Mouse (Mus musculus) cerebellum, adult 11 months (tissue): ENCODE results near the gene 6430548M08Rik.

Source experiments
- DNase-seq: peaks from one replicate; pipeline ENCODE4 v3.0.0; 2022

The 6430548M08Rik gene

DNA sequence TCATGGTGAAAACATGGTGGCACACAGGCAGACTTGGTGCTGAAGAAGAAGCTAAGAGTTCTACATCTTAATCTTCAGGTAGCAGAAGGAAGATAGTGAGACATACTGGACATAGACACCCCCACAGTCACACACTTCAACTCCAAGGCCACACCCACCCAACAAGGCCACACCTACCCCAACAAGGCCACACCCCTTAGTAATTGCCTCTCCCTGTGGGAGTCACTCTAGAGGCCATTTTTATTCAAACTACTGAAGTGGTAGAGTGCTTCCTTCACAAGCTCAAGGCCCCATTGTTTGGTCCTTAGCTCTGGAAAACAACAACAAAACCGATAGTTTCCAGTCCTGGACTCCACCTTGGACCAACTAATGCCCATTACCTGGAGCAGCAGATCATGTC is 32.1 kb downstream of the 6430548M08Rik start:
- no peak for DNase-seq

DNA sequence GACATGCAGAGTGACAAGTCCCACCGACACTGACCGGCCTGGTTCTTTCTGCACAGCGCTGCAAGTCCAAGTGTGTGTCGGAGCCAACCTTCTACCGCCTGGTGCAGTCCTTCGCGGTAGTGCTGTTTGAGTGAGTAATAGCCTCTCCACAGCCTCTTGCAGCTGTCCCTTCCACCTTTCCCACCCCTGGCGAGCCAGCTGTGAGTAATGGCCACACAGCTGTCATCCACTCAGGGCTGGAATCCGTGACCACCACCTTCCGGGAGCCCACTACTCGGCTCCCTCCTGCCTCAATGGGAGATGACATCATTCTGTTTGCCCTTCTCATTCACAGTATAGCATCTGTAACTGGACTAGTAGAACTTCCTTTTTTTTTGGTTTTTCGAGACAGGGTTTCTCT is 36.1 kb downstream of the 6430548M08Rik start:
- DNase-seq = no peak

DNA sequence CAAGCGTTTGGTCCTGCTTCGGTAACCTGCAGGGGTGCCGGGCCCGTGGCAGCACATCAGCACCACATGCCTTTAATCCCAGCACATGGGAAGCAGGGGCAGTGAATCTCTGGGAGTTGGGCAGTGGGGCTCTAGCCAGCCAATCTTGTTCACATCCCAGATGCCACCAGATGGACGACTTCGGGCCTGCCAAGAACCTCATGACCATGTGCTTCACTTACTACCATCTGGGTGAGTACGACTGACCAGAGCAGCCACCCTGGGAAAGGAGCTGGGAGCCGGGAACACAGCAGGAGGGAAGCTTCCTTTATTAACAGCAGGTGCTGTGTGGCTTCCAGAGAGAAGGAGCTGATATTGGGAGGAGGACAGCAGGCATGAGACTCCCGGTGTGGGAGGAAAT is 37.2 kb downstream of the 6430548M08Rik start:
- DNase-seq = no peak

DNA sequence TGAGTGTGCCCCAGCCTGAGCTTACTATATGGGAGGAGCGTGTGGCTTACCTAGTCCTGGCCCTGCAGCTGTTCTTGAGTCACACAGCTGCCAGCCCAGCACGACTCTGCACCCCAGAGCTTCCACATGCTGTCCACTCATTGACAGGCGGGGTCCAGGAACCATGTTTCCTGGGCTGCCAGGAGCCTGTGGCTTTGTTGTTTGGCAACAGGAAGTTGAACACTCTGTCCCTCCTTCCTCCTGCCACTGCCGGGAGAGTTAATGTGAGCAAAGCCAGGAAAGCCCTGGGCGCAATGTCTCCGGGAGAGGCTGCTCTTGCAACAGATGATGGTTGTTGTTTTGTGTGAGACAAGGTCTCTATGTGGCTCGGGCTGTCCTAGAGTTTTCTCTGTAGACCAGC is 38.7 kb downstream of the 6430548M08Rik start:
- DNase-seq = no peak

DNA sequence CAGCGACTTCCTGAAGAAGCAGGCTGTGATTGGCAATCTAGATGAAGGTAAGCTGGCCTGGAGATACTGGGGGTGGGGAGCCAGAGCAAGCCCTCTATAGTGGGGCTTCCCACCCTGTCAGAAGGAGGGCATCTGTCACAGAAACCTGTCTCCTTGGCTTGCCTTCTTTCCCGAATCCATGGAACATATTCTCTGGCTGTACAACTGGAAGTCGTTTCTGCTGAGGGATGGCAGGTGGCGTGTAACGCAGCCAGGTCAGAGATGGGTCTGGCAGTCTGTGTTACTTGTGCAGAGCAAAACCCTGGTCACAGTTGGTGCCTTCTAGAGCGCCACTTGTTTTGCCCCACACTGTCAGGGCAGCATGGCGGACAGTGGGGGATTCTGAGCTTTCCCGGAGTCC is 46.4 kb downstream of the 6430548M08Rik start:
- peak; percentile 72 for DNase-seq

DNA sequence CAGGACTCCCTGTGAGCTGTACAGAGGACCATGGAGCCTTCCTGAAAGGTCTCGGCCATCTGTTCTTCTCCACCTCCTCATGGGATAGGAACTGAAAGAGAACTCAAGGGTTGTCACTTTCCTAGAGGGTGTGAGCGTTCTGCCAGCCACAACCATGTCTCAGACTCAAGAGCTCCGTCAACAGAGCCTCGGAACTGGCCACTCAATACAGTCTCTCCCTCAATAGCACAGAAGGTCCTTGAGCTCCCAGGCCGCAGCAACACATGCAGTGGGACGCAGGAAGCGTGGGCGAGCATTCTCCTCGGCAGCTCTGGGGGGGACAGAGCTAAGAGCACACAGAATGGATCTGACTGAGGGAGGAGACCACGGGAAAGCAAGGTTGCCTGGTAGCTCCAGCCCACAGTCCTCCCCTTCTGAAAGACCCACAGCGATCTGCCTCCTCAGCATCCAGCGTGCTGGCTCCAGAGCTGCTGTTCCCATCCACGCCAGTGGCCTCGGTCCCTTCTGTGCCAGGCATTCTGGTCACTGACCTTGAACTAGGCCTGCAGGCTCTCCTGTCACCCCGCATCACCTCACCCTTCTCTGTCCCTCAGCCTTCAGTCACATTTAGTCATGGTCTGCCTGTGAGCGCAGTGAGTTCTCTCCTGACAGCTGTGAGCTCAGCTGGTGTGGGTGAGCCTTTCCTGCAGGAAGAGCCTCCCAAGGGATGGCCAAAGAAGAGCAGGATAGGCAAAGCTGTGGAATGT is 47.9 kb downstream of the 6430548M08Rik start:
- no peak for DNase-seq

DNA sequence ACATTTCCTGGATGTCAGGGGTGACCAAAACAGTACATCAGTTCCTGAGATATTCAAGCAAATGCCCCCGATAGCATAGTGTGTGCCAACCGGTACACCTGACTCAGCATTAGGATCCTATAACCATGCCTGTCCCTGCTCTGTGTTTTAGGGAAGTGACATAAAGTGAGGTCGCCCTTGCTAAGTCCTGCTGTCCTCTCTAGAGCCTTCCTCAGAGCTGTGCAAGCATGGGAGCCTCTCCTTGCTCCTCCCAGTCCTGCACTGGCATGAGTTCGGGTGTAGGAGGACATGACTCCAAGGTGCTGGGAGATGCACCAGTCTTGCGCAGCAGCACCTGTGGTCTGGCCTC is 48.4 kb downstream of the 6430548M08Rik start:
- no peak for DNase-seq

DNA sequence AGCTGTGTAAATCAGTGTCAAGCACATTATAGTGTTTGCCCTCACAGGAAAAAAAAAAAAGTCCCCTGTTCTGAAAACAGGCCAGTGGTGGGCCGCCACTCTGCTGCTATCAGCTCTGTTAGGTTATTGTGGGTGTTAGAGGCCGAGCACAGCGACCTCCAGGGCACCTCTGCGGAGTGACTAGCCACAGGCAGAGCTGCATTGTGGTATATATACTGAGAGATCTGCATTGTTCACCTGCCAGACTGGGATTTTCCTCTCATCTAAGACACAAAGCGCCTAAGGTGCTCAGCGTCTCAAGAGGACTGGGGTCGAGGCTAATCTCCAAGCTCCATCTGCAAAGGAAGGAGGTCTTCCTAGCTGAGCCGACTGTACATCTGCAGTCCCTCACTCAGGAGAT is 49.4 kb downstream of the 6430548M08Rik start:
- DNase-seq = no peak

DNA sequence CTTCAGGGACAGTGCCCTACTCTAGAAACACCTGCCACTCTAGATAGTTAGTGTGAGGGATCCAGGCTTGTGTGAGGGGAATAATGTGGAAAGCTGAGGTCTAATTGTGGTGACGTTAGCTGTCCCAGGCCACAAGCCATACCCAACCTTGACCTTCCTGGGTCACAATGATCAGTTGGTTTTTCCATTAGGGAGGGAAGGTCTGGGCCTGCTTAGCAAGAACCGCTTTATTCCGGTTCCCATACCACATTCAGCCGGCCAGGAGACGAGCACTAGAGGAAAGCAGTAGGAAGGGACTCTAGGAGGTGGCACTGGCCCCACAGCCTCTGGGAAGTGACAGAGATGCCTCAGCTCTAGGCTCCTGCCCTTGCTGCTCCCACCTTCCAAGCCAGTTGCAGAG is 50.1 kb downstream of the 6430548M08Rik start:
- no peak for DNase-seq

DNA sequence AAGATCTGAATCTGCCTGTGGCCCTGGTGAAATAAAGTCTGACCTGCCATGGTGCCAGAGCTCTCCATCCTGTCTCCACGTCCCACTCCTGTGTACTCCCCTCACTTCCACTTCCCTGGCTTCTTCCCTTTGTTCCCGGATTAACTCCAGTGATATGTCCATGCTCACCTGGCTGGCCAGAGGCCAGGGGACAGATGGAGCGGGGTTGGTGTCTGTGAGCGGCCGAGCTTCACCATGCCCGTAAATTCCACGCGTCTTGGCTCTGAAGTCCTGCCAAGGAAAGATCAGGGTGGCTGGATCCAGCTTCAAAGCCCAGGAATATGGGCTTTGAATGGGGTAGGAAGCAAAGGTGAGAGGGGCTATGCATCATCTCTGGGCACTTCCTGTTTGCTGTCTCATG is 53.2 kb downstream of the 6430548M08Rik start:
- peak; percentile 69 for DNase-seq

DNA sequence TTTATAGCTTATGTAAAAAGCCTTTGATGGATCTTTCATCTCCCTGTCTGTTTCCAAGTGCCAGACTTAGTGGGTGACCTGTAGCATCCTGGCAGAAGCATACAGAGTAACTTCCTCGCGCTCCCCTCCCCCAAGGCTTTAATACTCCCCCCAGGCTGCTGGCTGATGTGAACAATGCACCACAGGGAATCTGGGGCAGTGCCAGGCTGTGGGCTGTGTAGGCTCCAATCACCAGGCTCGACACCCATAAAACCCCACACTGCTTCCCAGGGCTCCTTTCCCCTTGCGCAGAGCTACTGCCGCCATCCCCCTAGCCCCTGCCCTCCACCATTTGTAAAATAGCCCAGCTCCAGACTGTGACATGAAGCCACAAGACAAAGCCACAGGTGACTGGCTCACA is 53.9 kb downstream of the 6430548M08Rik start:
- DNase-seq = no peak

DNA sequence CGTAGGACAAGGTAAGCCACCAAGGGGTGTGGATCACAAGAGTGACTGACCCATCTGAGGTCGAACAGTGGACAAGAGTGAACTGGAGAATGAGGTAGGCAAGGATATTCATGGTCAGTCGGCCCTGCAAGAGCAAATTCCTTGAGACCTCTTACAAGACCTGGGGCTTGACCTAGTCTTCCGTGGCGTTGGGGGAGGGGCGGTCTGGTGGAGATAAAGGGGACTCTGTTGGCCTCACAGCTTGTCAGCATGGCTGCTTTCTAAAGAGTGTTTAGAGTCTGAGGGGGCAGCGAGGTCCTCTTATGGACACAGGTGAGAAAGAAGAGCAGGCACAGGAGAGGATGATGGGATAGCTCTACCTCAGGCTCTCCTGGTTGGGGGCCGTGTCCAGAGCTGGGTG is 55.2 kb downstream of the 6430548M08Rik start:
- no peak for DNase-seq

DNA sequence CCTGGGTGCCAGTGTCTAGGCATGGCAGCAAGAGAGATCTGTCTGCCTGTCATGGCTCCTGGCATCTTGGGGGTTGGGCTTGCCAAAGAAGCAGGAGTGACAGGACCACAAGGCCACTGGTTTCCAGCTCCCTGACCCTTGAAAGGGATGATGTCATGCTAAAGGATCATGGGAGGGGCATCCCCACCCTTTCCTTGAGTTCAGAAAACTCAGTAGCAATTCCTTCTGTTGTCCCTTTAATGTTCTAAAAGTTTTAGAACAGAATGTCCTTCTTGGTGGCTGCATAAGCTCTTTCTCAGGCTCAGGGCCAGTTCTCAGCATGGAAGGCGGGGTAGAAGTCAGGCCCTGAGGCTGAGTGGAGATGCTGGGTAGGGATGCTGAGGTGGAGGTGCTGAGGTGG is 59.2 kb downstream of the 6430548M08Rik start:
- DNase-seq = no peak

DNA sequence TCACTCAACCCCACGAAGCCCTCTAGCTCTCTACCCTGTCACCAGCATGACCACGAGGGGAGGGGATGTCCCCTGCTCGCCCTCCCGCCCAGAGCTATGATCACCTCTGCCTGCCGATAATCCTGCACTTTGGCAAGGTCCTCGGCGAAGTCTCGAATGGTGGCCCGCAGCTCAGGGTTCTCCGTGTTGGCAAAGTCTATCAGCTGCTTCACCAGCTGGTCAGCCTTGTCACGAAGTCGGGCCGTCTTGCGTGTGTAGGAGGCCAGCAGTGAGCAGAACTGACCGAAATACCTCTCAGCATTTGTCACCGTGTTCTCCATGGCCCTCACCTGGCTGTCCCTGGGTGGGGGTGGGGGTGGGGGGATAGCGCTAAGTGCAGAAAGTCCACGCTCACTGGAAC is 60.7 kb downstream of the 6430548M08Rik start:
- no peak for DNase-seq

DNA sequence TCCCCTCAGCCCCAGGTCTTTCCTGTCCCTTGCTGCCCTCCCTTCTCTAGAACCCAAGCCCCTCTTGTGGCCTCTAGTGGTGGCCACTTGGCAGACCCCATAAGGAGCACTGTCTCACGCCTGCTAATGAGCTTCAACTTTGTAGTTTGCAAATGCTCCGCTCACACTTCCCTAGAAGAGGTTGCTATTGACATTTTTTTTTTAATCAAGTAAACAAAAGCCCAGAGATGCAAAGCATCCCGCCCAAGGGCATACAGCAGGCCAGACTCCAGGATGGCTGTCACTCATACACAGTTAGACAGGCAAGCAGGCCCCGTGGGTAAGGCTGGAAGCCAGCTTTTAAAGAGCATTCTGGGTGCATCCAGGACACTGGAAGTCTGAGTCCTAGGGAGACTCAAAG is 62.7 kb downstream of the 6430548M08Rik start:
- DNase-seq = no peak

DNA sequence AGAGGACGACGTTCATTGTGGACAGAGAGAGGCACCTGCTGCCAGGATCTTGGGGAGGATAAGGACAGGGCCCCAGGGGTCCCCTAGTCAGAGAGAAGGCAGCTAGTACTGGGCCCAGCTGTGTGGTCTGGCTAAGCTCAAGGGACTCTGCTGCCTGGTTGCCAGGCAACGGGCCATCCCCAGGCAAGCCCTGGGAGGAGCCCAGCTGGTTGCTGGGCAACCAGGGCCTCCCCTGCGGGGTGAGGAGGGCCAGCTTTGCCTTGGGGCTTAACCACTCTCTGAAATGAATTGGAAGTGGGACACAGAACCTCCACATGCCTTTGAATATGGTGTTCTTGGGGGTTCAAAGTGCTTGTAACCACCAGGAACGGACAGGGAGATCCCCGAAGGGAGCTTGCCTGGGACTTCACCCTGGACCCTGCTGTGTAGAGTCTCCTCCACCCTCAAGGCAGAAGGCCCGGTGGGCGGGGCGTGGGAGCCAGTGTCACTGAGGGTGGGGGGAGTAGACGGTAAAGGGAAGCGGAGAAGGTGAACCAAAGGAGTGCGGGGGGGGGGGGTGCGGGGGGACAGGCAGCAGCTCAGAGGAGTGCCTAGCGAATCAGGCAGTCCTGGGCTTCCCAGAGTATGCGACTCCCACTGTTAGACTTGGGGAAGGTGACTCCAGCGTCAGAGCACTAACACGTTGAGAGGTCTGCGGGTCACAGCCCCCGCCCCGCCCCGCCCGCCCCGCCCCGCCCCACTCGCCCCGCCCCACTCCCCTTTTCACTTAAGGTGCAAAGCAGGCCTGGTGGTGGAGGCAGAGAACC is 63.6 kb downstream of the 6430548M08Rik start, which contains the start of gene Fam92b:
Gene Fam92b (minus strand): TSS at position 149 of the 806 bp plus-strand sequence.
- no peak for DNase-seq

DNA sequence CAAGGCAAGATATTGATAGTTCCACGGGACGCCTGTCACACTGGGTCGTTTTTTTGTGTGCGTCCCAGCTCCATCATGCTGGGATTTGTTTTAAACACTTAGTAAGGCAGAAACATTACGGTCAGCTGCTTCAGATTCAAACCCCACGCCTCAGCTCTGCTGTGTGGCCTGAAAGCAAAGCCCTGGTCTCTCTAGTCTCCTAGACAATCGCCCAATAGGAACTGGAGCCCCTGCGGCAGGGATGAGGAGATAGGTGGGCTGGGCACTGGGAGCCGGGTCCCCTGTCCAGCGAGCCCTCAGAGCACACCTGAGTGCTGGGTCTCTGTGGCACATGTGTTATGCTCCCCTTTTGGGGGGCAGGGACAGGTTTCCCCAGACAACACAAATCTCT is 64.2 kb downstream of the 6430548M08Rik start:
- no peak for DNase-seq

DNA sequence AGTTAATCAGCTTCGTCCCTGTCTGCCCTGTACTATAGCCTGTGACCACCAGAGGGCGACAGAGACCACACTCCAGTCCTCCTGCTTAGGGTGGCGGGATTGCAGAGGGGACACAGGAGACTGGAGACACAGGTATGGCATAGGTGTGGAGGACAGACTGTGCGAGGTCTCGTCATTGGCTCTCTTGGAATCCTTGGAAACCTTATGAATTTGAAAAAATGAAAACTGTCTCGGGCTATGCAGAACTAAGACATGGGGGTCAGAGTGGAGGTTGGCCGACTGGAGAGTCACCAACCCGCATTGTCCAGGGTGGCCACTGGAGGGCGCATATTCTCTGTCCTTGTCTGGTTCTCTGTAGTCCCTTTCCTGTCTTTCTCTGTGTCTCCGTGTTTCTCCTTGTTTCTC is 65.1 kb downstream of the 6430548M08Rik start:
- peak; percentile 87 for DNase-seq

DNA sequence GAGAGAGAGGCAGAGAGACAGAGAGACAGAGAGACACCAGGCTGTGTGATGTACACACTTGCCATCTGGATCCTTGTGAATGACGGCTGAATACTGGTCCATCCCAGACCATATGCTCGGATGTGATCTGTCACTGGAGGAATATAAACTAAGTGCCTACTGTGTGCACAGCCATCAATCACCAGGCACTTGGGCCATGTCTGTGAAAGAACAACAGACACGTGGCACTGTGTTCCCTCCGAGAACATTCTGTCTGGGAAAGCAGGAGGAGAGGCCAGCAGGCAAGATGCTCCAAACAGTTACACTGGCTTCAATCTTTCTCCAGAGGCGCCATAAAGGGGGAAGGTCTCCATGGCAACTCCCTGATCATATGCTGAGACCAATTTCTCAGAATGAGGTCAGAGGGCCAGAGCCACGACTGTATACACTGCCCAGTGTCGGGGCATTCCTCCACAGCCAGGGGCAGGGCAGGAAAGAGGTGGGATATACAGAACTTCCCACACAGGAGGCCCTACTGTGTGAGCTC is 66.6 kb downstream of the 6430548M08Rik start:
- DNase-seq = no peak

DNA sequence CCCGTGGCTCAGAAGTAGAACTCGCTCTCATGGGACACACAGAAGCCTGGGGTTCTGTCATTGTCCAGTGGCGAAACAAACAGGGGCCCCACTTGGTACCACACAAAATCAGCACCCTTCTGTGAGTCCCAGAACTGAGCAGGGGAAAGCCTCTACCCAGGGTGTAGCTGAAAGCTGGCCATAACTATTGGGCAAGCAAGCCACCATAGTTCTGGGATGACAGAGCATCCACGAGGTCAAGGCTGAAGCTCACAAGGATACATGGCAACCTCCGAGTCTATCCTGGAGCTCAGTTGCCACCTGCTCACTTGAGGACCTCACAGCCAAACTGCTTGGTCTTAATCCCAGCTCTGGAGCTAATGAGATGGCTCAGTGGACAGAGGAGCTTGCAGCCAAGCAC is 67.3 kb downstream of the 6430548M08Rik start:
- DNase-seq = no peak

DNA sequence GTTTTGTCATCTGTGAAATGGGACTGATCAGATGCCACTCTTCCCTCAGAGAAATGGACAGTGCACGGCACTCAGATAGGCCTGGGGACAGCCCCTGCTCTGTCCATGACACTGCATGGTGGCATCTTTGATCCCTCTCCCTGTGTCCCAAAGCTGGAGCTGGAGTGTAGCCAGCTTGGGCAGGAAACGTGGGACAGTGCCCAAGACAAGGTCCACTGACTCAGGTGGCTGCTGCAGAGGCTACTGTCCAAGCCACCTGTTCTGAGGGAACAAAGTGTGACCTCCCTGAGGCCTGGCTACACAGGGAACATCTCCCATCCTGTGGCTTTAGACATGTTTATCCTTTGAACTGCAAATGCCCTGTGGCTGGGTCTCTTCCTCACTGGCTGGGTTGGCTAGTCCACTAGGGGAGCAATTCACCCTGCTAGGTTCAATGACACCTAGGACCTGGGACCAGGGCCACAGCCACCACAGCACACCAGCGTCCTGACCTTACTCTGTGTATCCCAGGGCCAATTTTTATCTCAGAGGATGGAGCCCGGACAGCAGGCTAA is 68.0 kb downstream of the 6430548M08Rik start:
- DNase-seq = no peak

DNA sequence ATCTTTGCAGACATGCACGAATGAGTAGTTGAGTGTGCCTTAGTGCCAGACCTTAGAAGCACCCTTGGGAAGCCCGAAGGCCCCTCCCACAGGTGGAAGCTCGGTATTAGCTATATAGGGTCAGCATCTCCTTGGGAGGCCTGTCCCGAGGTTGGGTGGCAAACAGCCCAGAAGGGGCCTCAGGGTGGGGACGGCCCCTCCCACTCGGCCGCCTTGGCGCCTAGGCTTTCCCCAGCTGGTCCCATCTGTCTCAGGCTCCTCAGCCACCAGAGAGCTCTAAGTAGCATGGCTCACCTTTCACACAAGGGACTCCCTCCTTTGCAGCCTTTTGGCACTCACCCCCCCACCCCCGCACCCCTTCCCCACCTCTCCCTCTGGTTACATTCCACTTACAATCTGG is 70.4 kb downstream of the 6430548M08Rik start:
- no peak for DNase-seq

DNA sequence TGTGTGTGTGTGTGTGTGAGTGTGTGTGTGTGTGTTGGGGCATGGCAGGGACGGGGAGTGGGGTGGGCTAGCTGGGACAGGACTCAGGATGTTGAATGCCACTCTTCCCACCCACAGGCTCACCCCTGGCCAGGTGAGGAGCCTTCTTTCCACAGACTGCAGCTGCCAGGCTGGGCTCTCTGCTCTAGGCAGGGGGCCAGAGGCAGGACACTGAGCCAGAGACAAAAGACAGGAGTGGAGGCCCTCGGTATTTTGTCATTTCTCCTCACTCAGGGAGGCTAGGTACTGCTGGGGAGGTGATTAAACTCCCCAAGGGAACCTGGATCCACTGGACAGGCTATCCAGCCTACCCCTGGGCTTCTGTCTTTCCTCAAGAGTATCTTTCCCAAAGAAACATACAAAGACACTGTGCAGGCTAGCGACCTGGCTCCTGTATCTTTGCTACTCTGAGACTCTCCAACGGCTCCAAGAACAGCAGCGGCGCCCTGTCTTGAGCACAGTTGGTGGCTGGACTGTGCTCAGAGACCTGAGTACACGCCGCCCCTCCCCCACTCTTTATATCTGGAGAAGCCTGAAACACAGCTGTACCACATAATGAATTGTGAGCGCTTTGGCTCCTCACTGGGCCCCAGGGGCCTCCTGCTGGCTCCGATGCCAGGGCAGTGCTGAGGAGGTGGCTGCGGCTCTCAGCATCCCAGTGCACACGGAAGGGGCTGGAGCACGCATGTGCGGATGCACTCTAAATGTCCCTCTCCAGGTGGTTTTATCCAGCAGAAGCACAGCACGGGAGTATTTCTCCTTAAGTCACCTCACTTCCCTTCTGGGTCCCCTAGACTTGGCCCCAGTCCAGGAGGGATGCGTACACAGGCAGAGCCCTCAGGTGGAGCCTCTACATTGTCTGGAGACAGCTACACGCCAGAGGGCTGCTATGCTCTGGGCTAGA is 71.2 kb downstream of the 6430548M08Rik start:
- no peak for DNase-seq
